Mouse (Mus musculus) kidney, postnatal 4 days (tissue): Measurements from ENCODE around the gene Col4a2.

Experiments used
- DNase-seq, 2 experiments: peaks; one replicate each; pipeline ENCODE4 v3.0.0; 2021; ENCODE audit warnings: mixed read lengths in 2 of 2

Gene Col4a2

GRCm38 (mm10) chr8:11327298-11327697 lies 14.7 kb downstream of the Col4a2 start:
- peak; percentile 56 to 65 for DNase-seq

- DNase-seq = peak; percentile 47 to 58
Measured at GRCm38 (mm10) chr8:11327722-11328417, 15.3 kb downstream of the Col4a2 start.

DNA sequence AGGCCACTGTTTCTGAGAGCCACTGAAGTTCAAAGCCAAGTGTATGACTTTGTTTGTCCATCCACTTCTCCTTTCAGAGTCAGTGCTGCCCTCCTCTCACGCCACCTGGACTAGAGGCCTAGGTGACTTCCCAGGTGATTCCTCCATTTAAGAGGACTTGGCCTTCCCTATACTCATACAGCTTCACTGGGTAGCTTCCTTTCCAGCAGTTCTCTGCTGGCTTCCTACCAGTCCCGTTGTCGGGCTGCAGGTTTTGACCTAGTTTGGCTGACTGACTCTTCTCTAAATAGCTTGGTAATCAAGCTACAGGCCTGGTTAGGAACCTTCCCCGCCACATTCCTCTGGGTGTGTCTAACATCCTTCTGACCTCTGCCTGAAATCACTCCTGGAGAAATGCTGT lies 19.0 kb downstream of the Col4a2 start:
- no peak for DNase-seq

- DNase-seq = no peak
Measured at GRCm38 (mm10) chr8:11333746-11334145, 21.1 kb downstream of the Col4a2 start.

DNA sequence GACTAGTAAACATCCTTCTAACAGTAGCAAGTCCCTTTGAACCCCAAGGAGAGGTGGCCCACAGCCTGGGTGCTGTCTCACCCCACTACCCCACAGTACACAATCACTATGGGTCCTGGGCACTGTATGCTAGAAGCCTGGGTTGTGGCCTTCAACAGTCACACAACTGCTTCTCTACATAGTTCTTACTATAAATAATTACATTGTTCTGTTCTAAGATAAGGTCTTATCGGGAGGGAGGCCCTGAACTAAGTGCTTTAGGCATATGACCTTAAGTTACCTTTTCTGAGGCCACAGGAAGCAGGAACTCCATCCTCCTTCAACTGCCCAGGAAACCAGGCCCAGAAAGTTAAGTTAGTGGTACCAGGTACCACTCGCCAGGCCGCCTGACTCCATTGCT lies 21.9 kb downstream of the Col4a2 start:
- DNase-seq = no peak

GRCm38 (mm10) chr8:11335238-11335637 lies 22.6 kb downstream of the Col4a2 start:
- DNase-seq = no peak

DNA sequence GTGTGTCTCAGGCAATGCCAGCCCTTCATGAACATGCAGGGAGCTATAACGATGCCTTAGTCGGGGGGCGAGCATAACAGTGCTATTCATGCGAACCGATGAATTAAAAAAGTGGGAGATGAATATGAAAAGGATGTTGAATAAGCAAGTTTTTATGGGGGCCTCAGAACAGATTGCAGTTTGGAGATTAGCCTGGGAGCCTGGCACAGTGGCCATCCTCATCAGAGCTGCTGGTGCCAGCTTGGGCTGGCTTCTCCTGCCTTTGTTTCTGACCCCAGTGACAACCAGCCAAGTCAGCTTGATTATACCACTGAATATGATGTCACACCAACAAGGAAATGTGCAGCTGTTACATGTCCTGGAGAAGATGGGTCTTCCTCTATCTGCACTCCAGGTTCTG lies 23.7 kb downstream of the Col4a2 start:
- no peak for DNase-seq

GRCm38 (mm10) chr8:11337642-11338041 lies 25.0 kb downstream of the Col4a2 start:
- DNase-seq = no peak

GRCm38 (mm10) chr8:11338507-11338906 lies 25.9 kb downstream of the Col4a2 start:
- no peak for DNase-seq

DNA sequence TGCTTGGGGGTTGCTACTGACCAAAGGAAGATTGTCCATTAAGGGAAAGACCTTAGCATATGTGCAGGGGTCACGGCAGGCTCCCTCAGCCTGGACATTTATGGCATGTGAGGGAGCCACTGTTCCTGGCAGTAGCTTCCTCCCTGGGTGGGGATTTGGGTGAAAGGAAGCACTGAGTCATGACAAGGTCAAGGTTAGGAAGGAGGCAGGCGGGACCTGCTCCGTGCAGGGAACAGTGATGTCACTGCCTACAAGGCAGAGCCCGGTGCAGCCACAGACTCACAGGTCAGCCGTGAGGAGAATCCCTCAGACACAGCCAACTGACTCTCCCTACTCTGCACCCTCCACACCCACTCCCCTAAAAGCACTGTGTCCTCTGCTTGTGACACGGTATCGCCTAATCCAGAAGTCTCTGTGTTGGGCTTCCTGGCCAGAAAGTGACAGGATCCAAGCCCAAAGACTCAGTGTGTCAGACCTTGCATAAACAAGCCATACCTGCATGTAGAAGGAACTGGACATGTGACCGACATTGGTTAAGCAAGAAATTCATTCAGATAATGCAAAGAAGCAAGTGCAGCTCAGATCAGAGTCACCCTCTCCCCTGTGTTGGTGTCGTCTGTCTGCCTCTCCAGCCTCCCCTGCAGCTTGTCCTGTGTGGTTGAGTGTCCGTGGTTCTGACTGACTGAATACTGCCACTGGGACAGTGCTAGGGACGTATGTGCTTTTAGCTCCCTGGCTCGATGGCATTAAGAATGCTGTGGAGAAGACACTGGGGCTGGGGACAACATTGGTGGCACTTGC lies 27.9 kb downstream of the Col4a2 start:
- DNase-seq = peak in 1 of 2 experiments; percentile 56

- no peak for DNase-seq
Measured at GRCm38 (mm10) chr8:11341111-11341566, 28.5 kb downstream of the Col4a2 start.

DNA sequence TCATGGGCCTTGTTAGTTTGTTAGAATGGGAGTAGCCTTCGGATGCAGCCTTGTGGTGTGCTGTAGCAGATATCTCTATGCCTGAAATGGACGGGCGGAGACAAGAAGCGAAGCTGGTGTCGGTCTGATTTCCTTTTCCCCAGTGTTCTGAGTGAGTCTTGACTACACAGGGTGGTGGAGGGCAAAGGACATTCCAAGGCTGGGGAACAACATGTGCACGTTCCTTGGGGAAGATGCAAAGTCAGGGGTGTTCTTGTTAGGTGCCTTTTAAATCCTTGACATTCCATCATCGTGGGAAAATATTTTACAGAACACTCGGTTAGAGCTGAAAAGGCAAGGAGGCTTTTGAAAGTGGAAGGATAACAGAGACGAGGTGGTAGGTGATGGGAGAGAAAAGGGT lies 31.9 kb downstream of the Col4a2 start:
- no peak for DNase-seq

DNA sequence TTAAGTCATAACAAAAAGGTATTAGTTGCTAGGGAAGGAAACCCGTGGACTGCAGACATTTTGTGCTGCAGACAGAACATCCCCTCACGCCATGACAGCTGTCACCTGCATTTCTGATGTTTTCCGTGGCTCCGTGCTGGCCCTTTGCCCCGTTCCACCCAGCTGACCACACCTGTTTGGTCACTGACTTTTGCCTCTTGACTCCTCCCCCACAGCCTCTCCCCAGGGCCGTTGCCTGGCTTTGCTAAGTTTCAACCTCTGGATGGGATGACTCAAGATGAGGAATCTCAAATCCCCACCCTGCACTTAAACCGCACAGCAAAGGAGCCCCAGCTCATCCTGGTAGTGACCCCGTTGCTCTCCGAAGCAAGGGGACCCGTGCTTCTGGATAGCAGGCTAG lies 33.6 kb downstream of the Col4a2 start:
- peak in 1 of 2 experiments; percentile 58 for DNase-seq

DNA sequence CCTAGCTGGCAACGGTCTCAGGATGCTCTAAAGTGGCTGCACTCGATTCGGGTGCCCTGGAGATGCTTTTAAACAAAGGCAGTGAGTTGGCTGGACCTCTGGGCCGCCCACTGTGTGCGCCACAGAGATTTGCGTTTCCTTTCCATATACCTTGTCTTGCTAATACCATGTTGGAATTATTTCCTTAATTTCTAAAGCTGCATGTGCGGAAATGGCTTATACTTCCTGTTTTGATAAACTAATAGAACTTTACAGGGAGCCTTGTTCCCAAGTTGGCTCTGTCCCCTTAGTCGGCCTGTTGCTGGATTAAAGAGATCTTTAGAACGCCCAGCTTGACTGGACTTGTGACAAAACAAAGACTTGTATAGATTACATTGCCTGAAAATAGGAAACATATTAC lies 35.1 kb downstream of the Col4a2 start:
- no peak for DNase-seq

DNA sequence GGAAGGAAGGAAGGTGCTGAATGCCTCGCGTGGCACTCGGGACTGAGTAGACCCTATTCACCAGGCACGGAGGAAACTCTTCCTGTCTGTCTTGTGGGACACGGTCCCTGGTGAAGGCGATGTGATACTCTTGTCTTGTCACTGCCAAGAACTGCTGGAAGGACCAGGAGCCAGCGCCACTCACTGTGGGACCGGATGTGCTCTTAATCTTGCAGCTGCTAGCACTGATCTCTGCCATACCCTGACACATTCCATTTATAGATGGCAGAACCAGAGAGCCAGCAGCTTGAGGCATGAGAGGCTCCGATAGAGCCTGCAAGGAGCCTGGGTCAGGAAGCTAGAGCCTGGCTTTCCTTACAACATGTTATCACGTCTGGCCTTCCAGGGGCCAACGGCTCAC lies 36.0 kb downstream of the Col4a2 start:
- no peak for DNase-seq

DNA sequence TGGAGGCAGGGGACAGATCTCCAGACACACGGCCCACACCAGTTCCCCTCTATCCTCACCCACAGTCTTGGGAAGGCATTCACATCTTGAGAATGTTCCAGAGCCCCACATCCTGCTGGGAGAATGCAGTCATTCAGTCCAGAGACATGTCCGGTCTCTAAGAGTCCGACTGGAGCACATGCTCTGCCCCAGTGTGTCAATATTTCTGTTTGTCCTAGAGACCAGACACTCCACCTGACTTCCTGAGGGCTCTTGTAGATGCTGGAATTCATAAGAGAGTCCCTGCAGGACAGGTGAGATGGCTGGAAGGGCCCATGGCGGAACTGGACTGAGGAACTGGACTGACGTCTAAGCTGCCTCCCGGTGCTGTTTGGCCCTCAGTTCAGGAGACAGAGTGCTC lies 38.8 kb downstream of the Col4a2 start:
- DNase-seq = no peak

DNA sequence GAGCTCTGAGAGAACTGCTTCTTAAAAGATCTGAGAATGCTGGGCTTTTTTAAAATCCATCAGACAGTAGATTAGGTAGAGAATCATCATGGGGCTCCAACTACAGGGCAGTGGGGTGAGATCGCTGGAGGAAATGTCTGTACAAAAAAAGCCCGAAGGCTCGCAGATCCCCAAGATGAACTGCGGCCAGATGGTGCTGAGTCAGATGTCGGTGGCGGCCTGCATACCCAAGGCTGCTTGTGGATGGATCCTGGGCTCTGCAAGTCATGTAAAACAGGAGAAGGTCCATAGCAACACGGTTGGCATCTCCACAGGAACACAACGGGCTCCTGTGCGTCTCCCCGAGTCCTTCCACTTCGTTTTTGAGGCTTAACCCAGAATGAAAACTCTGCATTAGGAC lies 39.9 kb downstream of the Col4a2 start:
- no peak for DNase-seq

DNA sequence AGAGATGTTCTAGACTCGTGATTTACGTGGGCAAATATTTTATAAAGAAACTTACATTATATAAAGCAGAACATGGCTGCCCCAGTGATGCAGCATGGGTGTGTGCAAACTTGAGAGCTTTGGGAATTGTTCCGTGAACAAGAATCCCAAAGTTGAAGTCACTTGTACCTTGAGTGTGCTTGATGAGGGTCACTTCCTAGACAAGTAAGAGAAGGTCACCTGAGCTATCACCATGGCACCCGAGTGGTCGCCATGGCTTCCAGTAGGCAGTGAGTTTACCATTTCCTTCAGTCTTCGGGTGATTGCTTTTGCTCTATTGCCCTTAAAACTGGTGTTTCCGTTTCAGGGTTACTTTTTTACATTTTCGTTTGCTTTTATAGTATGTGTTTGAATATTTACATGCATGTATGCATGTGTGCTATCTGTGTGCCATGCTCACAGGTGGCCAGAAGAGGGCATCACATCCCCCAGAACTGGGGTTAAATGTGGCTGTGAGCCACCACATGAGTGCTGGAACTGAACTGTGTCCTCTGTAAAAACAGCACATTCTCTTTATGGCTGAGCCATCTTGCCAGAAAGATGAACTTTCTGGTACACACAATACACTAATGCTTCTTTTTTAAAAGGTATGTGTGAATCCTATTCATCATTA lies 42.3 kb downstream of the Col4a2 start:
- DNase-seq = no peak

DNA sequence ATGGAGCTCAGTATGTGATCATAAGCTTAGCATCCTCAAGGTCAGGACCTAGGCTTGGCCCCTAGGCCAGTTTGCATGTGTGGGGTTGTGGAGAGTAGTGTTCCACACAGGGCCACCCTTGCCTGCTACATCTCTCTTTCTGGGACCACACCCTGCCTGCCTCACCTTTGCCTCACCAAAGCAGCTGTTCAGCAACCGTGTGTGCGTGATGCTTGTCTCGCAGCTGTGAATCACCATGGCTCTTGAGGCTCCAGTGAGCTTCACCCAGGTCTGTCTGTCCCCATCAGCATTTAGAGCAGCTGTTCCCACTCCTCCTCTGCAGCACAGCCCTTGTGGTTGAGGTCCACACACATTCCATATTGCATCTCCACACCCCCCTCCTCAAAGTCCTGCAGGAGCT lies 43.3 kb downstream of the Col4a2 start:
- no peak for DNase-seq

- DNase-seq = no peak
Measured at GRCm38 (mm10) chr8:11356776-11357175, 44.2 kb downstream of the Col4a2 start.

- peak in 1 of 2 experiments; percentile 41 for DNase-seq
Measured at GRCm38 (mm10) chr8:11357921-11358436, 45.4 kb downstream of the Col4a2 start.

- no peak for DNase-seq
Measured at GRCm38 (mm10) chr8:11359846-11360245, 47.2 kb downstream of the Col4a2 start.

DNA sequence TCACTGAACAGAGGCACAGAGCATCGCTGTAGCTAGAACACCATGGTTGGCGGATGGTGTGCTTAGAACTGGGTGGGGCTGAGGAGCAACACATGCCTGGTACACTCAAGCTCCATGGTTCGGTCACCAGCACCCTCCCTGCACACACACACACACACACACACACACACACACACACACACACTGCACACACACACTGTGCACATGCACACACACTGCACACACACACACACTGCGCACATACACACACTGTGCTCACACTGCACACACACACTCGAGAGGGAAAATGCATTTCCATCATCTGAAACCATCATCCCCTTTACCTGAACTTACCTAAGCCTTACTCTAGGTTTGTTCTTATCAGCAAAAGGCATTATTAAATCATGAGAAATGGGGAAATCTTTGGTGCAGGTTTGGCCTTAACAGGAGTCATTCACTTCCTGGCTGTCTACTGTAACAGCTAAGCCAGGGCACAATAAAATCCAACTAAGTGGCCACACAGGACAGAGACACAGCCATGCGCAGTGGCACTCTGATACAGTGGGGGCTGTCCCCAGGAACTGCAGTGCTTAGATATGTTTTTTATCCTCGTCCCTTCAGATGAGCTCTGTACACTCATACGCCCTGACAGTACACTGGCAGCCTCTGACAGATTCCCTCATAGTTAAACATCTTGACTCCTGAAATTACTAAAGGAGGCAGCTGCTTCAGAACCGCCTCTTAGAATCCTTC lies 49.1 kb downstream of the Col4a2 start:
- DNase-seq = no peak
